Mouse (Mus musculus): ENCODE data around the gene 1600015I10Rik. TPM values are rescaled to one million over a fixed set of nuclear protein-coding genes. Genes with fewer than 3 reads are reported as not detected.

Gene 1600015I10Rik
- total RNA-seq (2023), result not detected

DNA sequence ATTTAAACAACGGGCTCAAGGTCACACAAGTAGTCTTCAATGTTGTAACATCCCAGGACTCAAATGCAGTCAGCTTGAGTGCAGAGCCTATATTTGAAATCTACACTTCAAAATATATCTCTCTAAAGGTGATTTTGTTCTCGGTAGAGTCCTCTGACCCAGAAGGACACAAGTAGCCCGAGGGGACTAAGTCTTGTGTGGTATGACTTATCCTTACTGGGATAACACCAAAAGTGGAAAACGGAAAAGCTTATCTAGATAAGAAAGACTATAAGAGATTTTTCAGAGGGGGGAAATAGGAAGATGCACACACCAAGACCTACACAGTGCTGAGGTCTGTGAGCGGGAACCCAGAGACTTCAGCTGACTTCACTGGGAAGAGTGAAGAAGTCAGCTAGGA is at the start of gene 1600015I10Rik:
1600015I10Rik (plus strand) TSS at position 301 of the 400 bp plus-strand sequence.

DNA sequence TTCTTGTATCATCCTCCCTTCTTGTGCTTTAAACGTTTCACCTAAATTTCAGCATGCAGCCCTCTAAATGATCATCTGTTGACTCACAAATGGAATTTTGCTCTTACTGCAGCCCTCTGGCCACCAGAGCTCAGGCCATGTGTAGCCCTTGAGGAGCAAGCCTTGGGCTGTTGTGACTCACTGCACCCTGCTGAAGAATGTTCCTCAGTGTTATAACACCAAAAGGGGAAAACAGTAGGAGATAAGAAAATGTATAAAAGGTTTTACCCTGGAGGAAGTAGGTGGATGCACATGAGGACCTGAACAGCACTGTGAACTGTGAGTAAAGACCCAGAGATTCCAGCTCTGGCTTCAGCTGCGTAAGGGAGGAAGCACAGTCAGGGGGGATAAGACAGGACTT is 45.0 kb downstream of the 1600015I10Rik start, which contains the start of gene Doxl2:
Doxl2 (plus strand) TSS at position 301 of the 400 bp plus-strand sequence.

Other genes with a start within 250 kb of the 1600015I10Rik start
- gene Gimap4, start 245.3 kb upstream of the 1600015I10Rik start, total RNA-seq (2023), result 1 to 10 TPM in 1 of 2 experiments, under 1 TPM in 1; 0.82 to 2.7 TPM
- gene Gimap6, start 221.7 kb upstream of the 1600015I10Rik start, total RNA-seq (2023), result 1 to 10 TPM; 8.3 to 9.2 TPM
- gene Gm28053, start 211.3 kb upstream of the 1600015I10Rik start, total RNA-seq (2023), result not detected
- not detected for gene Gimap7, start 211.3 kb upstream of the 1600015I10Rik start, total RNA-seq (2023)
- gene Gimap1, start 190.8 kb upstream of the 1600015I10Rik start, total RNA-seq (2023), result 1 to 10 TPM; 1.1 to 1.6 TPM
- 1 to 10 TPM in 1 of 2 experiments, under 1 TPM in 1; 0.46 to 1.2 TPM for gene Gimap5, start 183.7 kb upstream of the 1600015I10Rik start, total RNA-seq (2023)
- gene Gimap3, start 159.0 kb upstream of the 1600015I10Rik start, total RNA-seq (2023), result 1 to 10 TPM in 1 of 2 experiments, under 1 TPM in 1; 1.00 to 1.8 TPM
- 10 to 100 TPM; 72.6 to 75.1 TPM for gene Tmem176a, start 89.0 kb upstream of the 1600015I10Rik start, total RNA-seq (2023)
- gene Tmem176b, start 88.4 kb upstream of the 1600015I10Rik start, total RNA-seq (2023), result 100 to 1,000 TPM; 215 to 221 TPM
- gene Aoc1, start 57.0 kb upstream of the 1600015I10Rik start, total RNA-seq (2023), result not detected
- not detected for gene Doxl2, start 45.1 kb downstream of the 1600015I10Rik start, total RNA-seq (2023)
- not detected for gene Svs1, start 57.0 kb downstream of the 1600015I10Rik start, total RNA-seq (2023)
- gene Gpnmb, start 106.7 kb downstream of the 1600015I10Rik start, total RNA-seq (2023), result 1 to 10 TPM; 1.1 to 1.7 TPM
- gene Malsu1, start 143.9 kb downstream of the 1600015I10Rik start, total RNA-seq (2023), result 10 to 100 TPM; 27.7 to 28.0 TPM

All from monocyte, adult 59 days (primary cell).